Mouse (Mus musculus): ENCODE results near the gene Foxl2. TPM values are rescaled to one million over a fixed set of nuclear protein-coding genes. Genes with fewer than 3 reads are reported as not detected.

The Foxl2 gene
- polyA plus RNA-seq, 1 experiment, result not detected

Other genes with a start within 250 kb of the Foxl2 start
- gene Prr23a1, start 112.8 kb upstream of the Foxl2 start, polyA plus RNA-seq (2012; rRNA removed), result not detected in 2 replicates
- not detected in 2 replicates for gene Prr23a2, start 98.8 kb upstream of the Foxl2 start, polyA plus RNA-seq (2012; rRNA removed)
- not detected in 2 replicates for gene Prr23a3, start 90.5 kb upstream of the Foxl2 start, polyA plus RNA-seq (2012; rRNA removed)
- gene 7420426K07Rik, start 52.2 kb upstream of the Foxl2 start, polyA plus RNA-seq (2012; rRNA removed), result not detected in 2 replicates
- 1.7 and 2.8 TPM in 2 replicates for gene Faim, start 31.1 kb downstream of the Foxl2 start, polyA plus RNA-seq (2012; rRNA removed)
- gene Gm1123, start 80.4 kb downstream of the Foxl2 start, polyA plus RNA-seq (2012; rRNA removed), result 298 and 304 TPM in 2 replicates
- gene Pik3cb, start 185.3 kb downstream of the Foxl2 start, polyA plus RNA-seq (2012; rRNA removed), result 2.5 and 3.4 TPM in 2 replicates

Measured in large intestine, adult 2 months (tissue).